Mouse (Mus musculus) erythroid progenitor cell, adult 5-6 weeks (primary cell): ENCODE results near the gene Sult6b2. TPM values are rescaled to one million over a fixed set of nuclear protein-coding genes. Genes with fewer than 3 reads are reported as not detected.

Experiments used
- ATAC-seq: replicated peaks from 2 replicates; pipeline ENCODE4 v1.8.0; 2016; ENCODE audit warnings: moderate number of reproducible peaks, mild to moderate bottlenecking, moderate TSS enrichment, inconsistent platforms; ENCODE audit not compliant: poor library complexity, low FRiP score, severe bottlenecking
- total RNA-seq, 2 experiments: library from RNA; stranded (forward) in 1 of 2; stranded (reverse) in 1 of 2; fragments of 150-400 nt in 1 of 2; fragments of 186-747, 209-891 nt in 1 of 2; gene quantifications; 2 replicates each; pipeline versions ENCODE4 v1.2.3 to v1.2.4; 2015 to 2017; ENCODE audit warnings: low replicate concordance in 2 of 2

The Sult6b2 gene
- total RNA-seq, 2 experiments from 2014 or later: not detected

- no peak for ATAC-seq
Observed at GRCm38 (mm10) chr6:142781286-142781685, 23.0 kb downstream of the Sult6b2 start.

GRCm38 (mm10) chr6:142780574-142781033 lies 23.7 kb downstream of the Sult6b2 start:
- ATAC-seq: no peak

GRCm38 (mm10) chr6:142779812-142780573 lies 24.3 kb downstream of the Sult6b2 start:
- ATAC-seq: no peak

GRCm38 (mm10) chr6:142779045-142779811 lies 25.1 kb downstream of the Sult6b2 start:
- ATAC-seq: no peak

GRCm38 (mm10) chr6:142776935-142777334 lies 27.4 kb downstream of the Sult6b2 start:
- no peak for ATAC-seq

- ATAC-seq: 0 out of 2 replicates have a peak, but pooled peaks have one; percentile 15
Observed at GRCm38 (mm10) chr6:142773566-142773965, 30.7 kb downstream of the Sult6b2 start.

- ATAC-seq: no peak
Observed at GRCm38 (mm10) chr6:142771643-142772042, 32.7 kb downstream of the Sult6b2 start.

- no peak for ATAC-seq
Observed at GRCm38 (mm10) chr6:142769896-142770295, 34.4 kb downstream of the Sult6b2 start.

- no peak for ATAC-seq
Observed at GRCm38 (mm10) chr6:142767305-142767704, 37.0 kb downstream of the Sult6b2 start.

GRCm38 (mm10) chr6:142764933-142765332 lies 39.4 kb downstream of the Sult6b2 start:
- ATAC-seq: no peak

- ATAC-seq: no peak
Observed at GRCm38 (mm10) chr6:142759633-142760032, 44.7 kb downstream of the Sult6b2 start.

GRCm38 (mm10) chr6:142758562-142758961 lies 45.7 kb downstream of the Sult6b2 start:
- ATAC-seq: no peak

- no peak for ATAC-seq
Observed at GRCm38 (mm10) chr6:142757976-142758375, 46.3 kb downstream of the Sult6b2 start.

GRCm38 (mm10) chr6:142757334-142757965 lies 46.9 kb downstream of the Sult6b2 start:
- ATAC-seq: peak; percentile 83

GRCm38 (mm10) chr6:142756507-142757333 lies 47.6 kb downstream of the Sult6b2 start, which contains the start of gene Cmas:
TSS of gene Cmas (plus strand) at chr6:142756686.
- peak; percentile 90 for ATAC-seq

GRCm38 (mm10) chr6:142752331-142753246 lies 51.7 kb downstream of the Sult6b2 start:
- ATAC-seq: no peak

GRCm38 (mm10) chr6:142751365-142751764 lies 52.9 kb downstream of the Sult6b2 start:
- ATAC-seq: no peak

- no peak for ATAC-seq
Observed at GRCm38 (mm10) chr6:142748057-142748708, 56.1 kb downstream of the Sult6b2 start.
